Comparison of ENCODE assay signal across 26 mouse cellular contexts in genomic region chr2:154782361-154782760, GRCm38 (mm10). TPM values are rescaled to one million over a fixed set of nuclear protein-coding genes. Genes with fewer than 3 reads are reported as not detected.
DNase-seq lines count a peak whose midpoint lies in the region; ATAC-seq and TF ChIP-seq lines count a peak whose summit lies in the region.
"Had no signal": no experiment of that assay in that cellular context is flagged by ENCODE, and none has a peak within 500 bp of the region (broad histone marks: within the 10 kb centered on the region; RNA-seq: fewer than 3 reads in every experiment).

No protein-coding gene starts in this region.

- peak; percentile 26 for DNase-seq in cerebellum, adult 11-12 months
- DNase-seq in cerebellum, postnatal 25 days: peak; percentile 21 to 22
- DNase-seq in cerebellum, postnatal 36 days: no peak
- DNase-seq in hindbrain, embryonic 11.5 days (ENCODE audit: low spot score): no peak
- no peak for DNase-seq in testis, postnatal 10 days (ENCODE audit: low spot score)
- DNase-seq: adrenal gland, adult 8-10 months; adrenal gland, postnatal 36 days; B cell, adult 2 months; gastrocnemius, postnatal 14 days; heart, postnatal 4 days had no signal

- H3K27me3 ChIP-seq in hindbrain, embryonic 13.5 days: no peaks in the 10 kb centered on the region
- no peaks in the 10 kb centered on the region for H3K27me3 ChIP-seq in hindbrain, embryonic 11.5 days (ENCODE audit: control insufficient read depth, insufficient read depth, low read length)
- H3K27me3 ChIP-seq in testis, adult 2 months (ENCODE audit: control insufficient read depth, insufficient read depth, low read length): no peaks in the 10 kb centered on the region
- H3K27me3 ChIP-seq: embryonic facial prominence, embryonic 13.5 days; forebrain, embryonic 12.5 days; heart, embryonic 13.5 days; hindbrain, embryonic 15.5 days had no signal

- no peaks in the 10 kb centered on the region for H3K9me3 ChIP-seq in hindbrain, embryonic 13.5 days
- no peaks in the 10 kb centered on the region for H3K9me3 ChIP-seq in hindbrain, embryonic 11.5 days (ENCODE audit: control insufficient read depth, low read length)
- H3K9me3 ChIP-seq: embryonic facial prominence, embryonic 13.5 days; forebrain, embryonic 12.5 days; G1E; heart, embryonic 13.5 days; hindbrain, embryonic 15.5 days had no signal

- 75% methylated on average over 4 of the region's 4 CpGs for WGBS in hindbrain, embryonic 13.5 days
- WGBS in hindbrain, embryonic 11.5 days: 80% methylated on average over 4 of the region's 4 CpGs

- H3K4me3 ChIP-seq in hindbrain, embryonic 13.5 days: no peak overlapping the region
- H3K4me3 ChIP-seq in hindbrain, embryonic 11.5 days (ENCODE audit: low read depth, low read length): no peak overlapping the region
- H3K4me3 ChIP-seq in testis, adult 2 months (ENCODE audit: control insufficient read depth, low read depth, low read length): peak overlapping the region; percentile 39
- H3K4me3 ChIP-seq: embryonic facial prominence, embryonic 13.5 days; forebrain, embryonic 12.5 days; heart, embryonic 13.5 days; hindbrain, embryonic 15.5 days had no signal

- no peaks in the 10 kb centered on the region for H3K36me3 ChIP-seq in hindbrain, embryonic 13.5 days
- H3K36me3 ChIP-seq in hindbrain, embryonic 11.5 days (ENCODE audit: control insufficient read depth, insufficient read depth, low read length): no peaks in the 10 kb centered on the region
- no peaks in the 10 kb centered on the region for H3K36me3 ChIP-seq in testis, adult 2 months (ENCODE audit: control insufficient read depth, insufficient read depth, low read length)
- H3K36me3 ChIP-seq: embryonic facial prominence, embryonic 13.5 days; forebrain, embryonic 12.5 days; G1E; heart, embryonic 13.5 days; hindbrain, embryonic 15.5 days had no signal

- ATAC-seq in cerebellum, adult (ENCODE audit: insufficient number of reproducible peaks, low FRiP score, low TSS enrichment): no peak
- no peak for ATAC-seq in hindbrain, embryonic 13.5 days (ENCODE audit: low FRiP score)
- ATAC-seq in hindbrain, embryonic 11.5 days (ENCODE audit: low FRiP score): no peak
- ATAC-seq: CD4-positive, CD25-positive, alpha-beta regulatory T cell, adult 4 months; forebrain, embryonic 16.5 days; inflammation-experienced regulatory T-cells, adult 6 months; intestine, postnatal 0 days had no signal

- H3K4me1 ChIP-seq in hindbrain, embryonic 13.5 days (replicated peaks): peaks cover 31% of the 10 kb centered on the region
- H3K4me1 ChIP-seq in hindbrain, embryonic 11.5 days (replicated peaks; ENCODE audit: control insufficient read depth, insufficient read depth, low read length): no peaks in the 10 kb centered on the region
- H3K4me1 ChIP-seq in testis, adult 2 months (ENCODE audit: control insufficient read depth, insufficient read depth, low read length): peaks cover 4% of the 10 kb centered on the region; the same call in 1 of the 2 replicates

- no peak for TF ChIP-seq CTCF in testis, adult 2 months (IDR thresholded peaks at IDR 0.05; ENCODE audit: control insufficient read depth, insufficient read depth, insufficient replicate concordance, low read depth, low read length)

- no peak overlapping the region for H3K9ac ChIP-seq in hindbrain, embryonic 13.5 days
- no peak overlapping the region for H3K9ac ChIP-seq in hindbrain, embryonic 11.5 days (ENCODE audit: low read depth, low read length)
- H3K9ac ChIP-seq: embryonic facial prominence, embryonic 13.5 days; forebrain, embryonic 12.5 days; heart, embryonic 13.5 days; hindbrain, embryonic 15.5 days had no signal

- peak overlapping the region; percentile 31; the same call in 1 of the 2 replicates for H3K27ac ChIP-seq in hindbrain, embryonic 13.5 days
- H3K27ac ChIP-seq in hindbrain, embryonic 11.5 days (ENCODE audit: low read depth, low read length): no peak overlapping the region
- H3K27ac ChIP-seq in testis, adult 2 months (ENCODE audit: control insufficient read depth, insufficient read depth, low read depth, low read length): no peak overlapping the region
- H3K27ac ChIP-seq: embryonic facial prominence, embryonic 13.5 days; forebrain, embryonic 12.5 days; heart, embryonic 13.5 days; hindbrain, embryonic 15.5 days had no signal

- TF ChIP-seq POLR2A in testis, adult 2 months (IDR thresholded peaks at IDR 0.05; ENCODE audit: control insufficient read depth, low read depth, low read length): no peak

- H3K4me2 ChIP-seq in hindbrain, embryonic 13.5 days: no peak overlapping the region
- H3K4me2 ChIP-seq in hindbrain, embryonic 11.5 days (replicated peaks; ENCODE audit: low read depth, low read length): no peak overlapping the region
- H3K4me2 ChIP-seq: embryonic facial prominence, embryonic 13.5 days; forebrain, embryonic 12.5 days; heart, embryonic 13.5 days; hindbrain, embryonic 15.5 days had no signal

RNA-seq across cellular contexts. Expression of gene Raly, which starts 8.5 kb away (rescaled TPM):
- polyA plus RNA-seq in hindbrain, embryonic 13.5 days (2015; fragmentation: Nextera tagmentation; extraction: Ambion mirVana): 25.3 and 27.5 TPM in 2 replicates
- polyA plus RNA-seq in hindbrain, embryonic 11.5 days (2014; fragmentation: Nextera tagmentation; extraction: Ambion mirVana): 61.8 and 76.6 TPM in 2 replicates
- polyA plus RNA-seq in testis, adult 2 months (2012; rRNA removed): 62.8 and 64.0 TPM in 2 replicates

RNA-seq across cellular contexts. Expression of gene a, which starts 8.8 kb away (rescaled TPM):
- polyA plus RNA-seq in hindbrain, embryonic 13.5 days (2015; fragmentation: Nextera tagmentation; extraction: Ambion mirVana): 1.4 TPM in 2 replicates
- 0.99 and 1.3 TPM in 2 replicates for polyA plus RNA-seq in hindbrain, embryonic 11.5 days (2014; fragmentation: Nextera tagmentation; extraction: Ambion mirVana)
- polyA plus RNA-seq in testis, adult 2 months (2012; rRNA removed): 1.4 and 2.9 TPM in 2 replicates
- polyA plus RNA-seq: CD4-positive, CD25-positive, alpha-beta regulatory T cell, adult 4 months; heart, postnatal 0 days; inflammation-experienced regulatory T-cells, adult 6 months had no signal

RNA-seq across cellular contexts. Expression of gene Gm14214, which starts 12.5 kb away (rescaled TPM):
- not detected in 2 replicates for polyA plus RNA-seq in hindbrain, embryonic 13.5 days (2015; fragmentation: Nextera tagmentation; extraction: Ambion mirVana)
- not detected in 2 replicates for polyA plus RNA-seq in hindbrain, embryonic 11.5 days (2014; fragmentation: Nextera tagmentation; extraction: Ambion mirVana)
- not detected in 2 replicates for polyA plus RNA-seq in testis, adult 2 months (2012; rRNA removed)
- polyA plus RNA-seq: brain, embryonic 14.5 days; CD4-positive, CD25-positive, alpha-beta regulatory T cell, adult 4 months; cerebellum, adult 2 months; embryonic facial prominence, embryonic 13.5 days; forebrain, embryonic 12.5 days; forebrain, embryonic 16.5 days; frontal cortex, adult 2 months; G1E; heart, embryonic 13.5 days; heart, postnatal 0 days; hindbrain, embryonic 15.5 days; inflammation-experienced regulatory T-cells, adult 6 months; intestine, postnatal 0 days had no signal

Comparison
In these comparisons a context has a peak if more than half of its experiments do, and no peak if none do; other contexts are left out.
1. DNase-seq: peak in cerebellum, adult 11-12 months (single experiment) and cerebellum, postnatal 25 days (2 of 2); none in cerebellum, postnatal 36 days (0 of 2), hindbrain, embryonic 11.5 days (single experiment) and testis, postnatal 10 days (single experiment).